Mouse (Mus musculus): Measurements from ENCODE around the gene Olfr1330. TPM values are rescaled to one million over a fixed set of nuclear protein-coding genes. Genes with fewer than 3 reads are reported as not detected.

Olfr1330 gene
- polyA plus RNA-seq, 1 experiment from 2014 or later, result not detected

Other genes starting within 250 kb of the Olfr1330 start
- not detected in 2 replicates for gene Olfr62, start 229.6 kb upstream of the Olfr1330 start, polyA plus RNA-seq (2014; fragmentation: Nextera tagmentation; extraction: Ambion mirVana)
- gene Olfr1342, start 195.8 kb upstream of the Olfr1330 start, polyA plus RNA-seq (2014; fragmentation: Nextera tagmentation; extraction: Ambion mirVana), result not detected in 2 replicates
- not detected in 2 replicates for gene Olfr1341, start 185.1 kb upstream of the Olfr1330 start, polyA plus RNA-seq (2014; fragmentation: Nextera tagmentation; extraction: Ambion mirVana)
- gene Olfr1340, start 168.5 kb upstream of the Olfr1330 start, polyA plus RNA-seq (2014; fragmentation: Nextera tagmentation; extraction: Ambion mirVana), result not detected in 2 replicates
- gene Olfr1339, start 156.4 kb upstream of the Olfr1330 start, polyA plus RNA-seq (2014; fragmentation: Nextera tagmentation; extraction: Ambion mirVana), result not detected in 2 replicates
- not detected in 2 replicates for gene Olfr1338, start 129.9 kb upstream of the Olfr1330 start, polyA plus RNA-seq (2014; fragmentation: Nextera tagmentation; extraction: Ambion mirVana)
- not detected in 2 replicates for gene Olfr1337, start 106.0 kb upstream of the Olfr1330 start, polyA plus RNA-seq (2014; fragmentation: Nextera tagmentation; extraction: Ambion mirVana)
- gene Olfr1335, start 78.7 kb upstream of the Olfr1330 start, polyA plus RNA-seq (2014; fragmentation: Nextera tagmentation; extraction: Ambion mirVana), result not detected in 2 replicates
- gene Olfr1333, start 52.3 kb upstream of the Olfr1330 start, polyA plus RNA-seq (2014; fragmentation: Nextera tagmentation; extraction: Ambion mirVana), result not detected in 2 replicates
- gene Olfr1331, start 23.9 kb upstream of the Olfr1330 start, polyA plus RNA-seq (2014; fragmentation: Nextera tagmentation; extraction: Ambion mirVana), result not detected in 2 replicates
- not detected in 2 replicates for gene Olfr1329, start 28.9 kb downstream of the Olfr1330 start, polyA plus RNA-seq (2014; fragmentation: Nextera tagmentation; extraction: Ambion mirVana)
- gene Olfr1328, start 50.0 kb downstream of the Olfr1330 start, polyA plus RNA-seq (2014; fragmentation: Nextera tagmentation; extraction: Ambion mirVana), result not detected in 2 replicates
- gene Lao1, start 73.0 kb downstream of the Olfr1330 start, polyA plus RNA-seq (2014; fragmentation: Nextera tagmentation; extraction: Ambion mirVana), result not detected in 2 replicates
- gene Slc2a1, start 220.1 kb downstream of the Olfr1330 start, polyA plus RNA-seq (2014; fragmentation: Nextera tagmentation; extraction: Ambion mirVana), result 61.8 and 83.3 TPM in 2 replicates

All from neural tube, embryonic 14.5 days (tissue).